Mouse (Mus musculus) left cerebral cortex, adult 6 months (tissue): ENCODE measurements around the gene Casq1. TPM values are rescaled to one million over a fixed set of nuclear protein-coding genes. Genes with fewer than 3 reads are reported as not detected.

ENCODE experiments used
- long read RNA-seq, 2 experiments: library from polyadenylated mRNA; unstranded; transcript quantifications; one replicate each; pipeline ENCODE4 v2.0.0; 2019 to 2020
- polyA plus RNA-seq: library from polyadenylated mRNA; unstranded; fragments of <200 nt; fragmentation: Nextera tagmentation; gene quantifications from 2 replicates; pipeline ENCODE4 v1.2.3, GENCODE M21; 2021

The Casq1 gene
- polyA plus RNA-seq: 0.92 and 1.2 TPM in 2 replicates
- long read RNA-seq, experiment 1, partial matches to known transcripts: 0 of 1 reads
- long read RNA-seq, experiment 1, other reads (novel, unspliced or antisense): 0 of 1 reads
- long read RNA-seq, experiment 2, partial matches to known transcripts: 1 of 3 reads
- long read RNA-seq, experiment 2, other reads (novel, unspliced or antisense): 0 of 3 reads

GRCm38 (mm10) chr1:172219451-172220406, at the start of gene Casq1:
Gene Casq1 (minus strand): TSS chr1:172219868.

DNA sequence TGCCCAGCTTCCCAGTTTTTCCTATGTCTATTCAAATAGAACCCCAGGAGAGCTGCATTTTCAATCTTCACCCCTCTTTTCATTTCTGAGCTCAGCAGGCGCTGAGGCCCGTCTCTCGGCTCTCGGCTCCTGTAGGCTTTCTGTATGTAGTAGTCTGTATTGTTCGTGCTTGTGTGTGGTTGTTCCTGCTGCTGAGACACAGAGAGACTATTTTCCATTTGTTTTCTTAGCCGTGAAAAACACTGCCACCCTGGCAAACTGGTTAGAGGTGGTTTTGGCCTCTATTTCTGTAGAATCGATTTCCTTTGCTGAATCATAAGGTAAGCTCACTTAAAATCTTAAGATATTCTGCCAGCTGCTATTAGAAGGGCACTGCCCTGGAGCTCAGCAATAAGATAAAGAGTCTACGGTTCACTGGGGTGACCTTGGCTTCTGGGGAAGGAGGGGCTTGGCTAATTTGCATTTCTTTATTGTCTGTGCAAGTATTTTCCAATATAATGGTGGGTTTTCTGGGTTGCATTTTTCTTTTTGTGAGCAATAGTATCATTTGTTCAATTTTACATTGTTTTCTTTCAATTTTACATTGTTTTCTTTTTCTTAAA, 41.9 kb upstream of the Casq1 start, which contains the start of gene Igsf8:
Gene Igsf8, plus strand, starts transcription at position 165 of the 602 bp plus-strand sequence.

DNA sequence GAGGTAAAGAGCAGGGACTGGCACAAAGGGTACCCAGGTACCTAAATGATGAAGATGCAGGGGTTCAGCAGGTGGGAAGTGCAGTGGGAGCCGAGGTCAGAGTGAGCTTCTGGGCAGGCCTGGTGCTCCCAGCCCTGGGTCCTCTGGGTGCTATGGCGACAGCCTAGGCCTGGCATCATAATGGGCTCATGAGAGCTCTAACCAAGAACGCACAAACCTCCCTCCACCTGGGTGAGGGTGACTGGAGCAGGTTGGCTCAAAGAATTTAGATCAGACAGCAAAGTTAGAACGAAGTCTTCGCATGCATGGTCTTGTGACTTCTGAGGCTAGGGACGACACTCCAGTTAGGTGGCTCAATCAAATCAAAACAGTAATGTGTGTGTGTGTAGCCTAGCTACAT, 38.6 kb upstream of the Casq1 start, which contains the start of gene Atp1a4:
Gene Atp1a4, minus strand, starts transcription at position 101 of the 400 bp plus-strand sequence.

DNA sequence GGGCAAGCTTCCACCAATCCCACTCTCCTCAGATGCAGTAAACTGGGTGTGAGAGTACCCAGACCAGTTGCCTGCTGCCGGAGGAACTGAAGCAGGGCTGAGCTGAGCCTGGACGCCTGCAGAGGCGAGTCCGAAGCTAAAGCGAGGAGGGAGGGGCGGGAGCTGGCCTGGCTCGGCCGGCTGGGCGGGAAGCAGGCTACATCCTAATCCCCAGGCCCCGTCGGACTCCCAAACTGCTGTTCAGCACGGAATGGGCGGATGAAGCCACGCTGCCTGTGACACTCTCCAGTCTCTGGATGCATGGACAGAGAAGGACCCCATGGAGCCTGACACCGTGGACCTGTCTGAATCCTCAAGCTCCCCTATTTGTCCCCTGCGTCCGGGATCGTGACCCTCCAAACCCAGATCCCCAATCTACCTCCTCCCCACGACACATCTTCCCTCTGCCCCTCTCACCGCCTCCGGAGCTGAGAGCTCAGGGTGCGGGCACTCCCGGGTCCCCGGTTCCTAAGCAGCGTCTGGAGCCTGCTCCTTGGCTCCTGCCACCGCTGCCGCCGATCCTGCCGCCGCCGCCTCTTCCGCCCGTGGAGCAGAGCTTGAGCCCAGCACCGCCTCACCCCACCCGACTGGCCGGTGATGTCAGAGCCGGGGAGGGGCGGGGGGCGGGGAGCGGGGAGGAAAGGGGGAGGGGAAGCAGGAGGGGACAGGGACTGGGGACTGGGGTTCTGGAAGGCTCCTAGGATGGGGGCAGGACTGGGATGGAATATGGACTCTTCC, 13.3 kb downstream of the Casq1 start, which contains the start of gene Pea15a:
Gene Pea15a, minus strand, starts transcription at position 664 of the 777 bp plus-strand sequence.

Other genes with a start within 250 kb of the Casq1 start
- gene Vangl2, start 191.4 kb downstream of the Casq1 start, polyA plus RNA-seq: 7.4 and 9.8 TPM in 2 replicates
- 0.28 and 0.29 TPM in 2 replicates for gene Nhlh1, start 162.3 kb downstream of the Casq1 start, polyA plus RNA-seq
- gene Copa, start 137.3 kb downstream of the Casq1 start, polyA plus RNA-seq: 79.3 and 98.3 TPM in 2 replicates
- 34.1 and 40.6 TPM in 2 replicates for gene Ncstn, start 137.1 kb downstream of the Casq1 start, polyA plus RNA-seq
- gene Pex19, start 93.1 kb downstream of the Casq1 start, polyA plus RNA-seq: 92.8 and 102 TPM in 2 replicates
- 53.6 and 58.6 TPM in 2 replicates for gene Dcaf8, start 71.8 kb downstream of the Casq1 start, polyA plus RNA-seq
- 326 and 604 TPM in 2 replicates for gene Pea15a, start 13.1 kb downstream of the Casq1 start, polyA plus RNA-seq
- gene Atp1a4, start 38.5 kb upstream of the Casq1 start, polyA plus RNA-seq: not detected in 2 replicates
- gene Igsf8, start 41.8 kb upstream of the Casq1 start, polyA plus RNA-seq: 86.2 and 162 TPM in 2 replicates
- 163 and 316 TPM in 2 replicates for gene Atp1a2, start 78.2 kb upstream of the Casq1 start, polyA plus RNA-seq
- gene Kcnj9, start 109.5 kb upstream of the Casq1 start, polyA plus RNA-seq: 26.4 and 33.0 TPM in 2 replicates
- gene Kcnj10, start 121.3 kb upstream of the Casq1 start, polyA plus RNA-seq: 19.5 and 24.3 TPM in 2 replicates
- gene Pigm, start 156.7 kb upstream of the Casq1 start, polyA plus RNA-seq: 2.0 and 2.2 TPM in 2 replicates